Mouse (Mus musculus): ENCODE data around the gene Timm8b. TPM values are rescaled to one million over a fixed set of nuclear protein-coding genes. Genes with fewer than 3 reads are reported as not detected.
A peak's percentile ranks its signal among the peaks of the same experiment; 100 is the strongest.
"Not testable (repeated sequence)": the region's sequence is repeated elsewhere in the genome, so short reads cannot be mapped to it uniquely, and the experiment has no call there.

The Timm8b gene
- polyA plus RNA-seq, 1 experiment, result 107 TPM

- H3K4me1 ChIP-seq (ENCODE audit: control insufficient read depth, insufficient read depth, low read length), result peaks cover 7% of the 10 kb centered on the region
- TF ChIP-seq POLR2A (IDR thresholded peaks at IDR 0.05; ENCODE audit: low read depth, low read length), result no peak
- TF ChIP-seq CTCF (IDR thresholded peaks at IDR 0.05; ENCODE audit: borderline replicate concordance, insufficient read depth, low read length), result no peak
- H3K4me3 ChIP-seq (ENCODE audit: insufficient read depth, low read length), result no peak overlapping the region
- no peak overlapping the region for H3K27ac ChIP-seq (ENCODE audit: insufficient read depth, low read length)
Observed at GRCm38 (mm10) chr9:50601536-50601935, 2.2 kb upstream of the Timm8b start.

DNA sequence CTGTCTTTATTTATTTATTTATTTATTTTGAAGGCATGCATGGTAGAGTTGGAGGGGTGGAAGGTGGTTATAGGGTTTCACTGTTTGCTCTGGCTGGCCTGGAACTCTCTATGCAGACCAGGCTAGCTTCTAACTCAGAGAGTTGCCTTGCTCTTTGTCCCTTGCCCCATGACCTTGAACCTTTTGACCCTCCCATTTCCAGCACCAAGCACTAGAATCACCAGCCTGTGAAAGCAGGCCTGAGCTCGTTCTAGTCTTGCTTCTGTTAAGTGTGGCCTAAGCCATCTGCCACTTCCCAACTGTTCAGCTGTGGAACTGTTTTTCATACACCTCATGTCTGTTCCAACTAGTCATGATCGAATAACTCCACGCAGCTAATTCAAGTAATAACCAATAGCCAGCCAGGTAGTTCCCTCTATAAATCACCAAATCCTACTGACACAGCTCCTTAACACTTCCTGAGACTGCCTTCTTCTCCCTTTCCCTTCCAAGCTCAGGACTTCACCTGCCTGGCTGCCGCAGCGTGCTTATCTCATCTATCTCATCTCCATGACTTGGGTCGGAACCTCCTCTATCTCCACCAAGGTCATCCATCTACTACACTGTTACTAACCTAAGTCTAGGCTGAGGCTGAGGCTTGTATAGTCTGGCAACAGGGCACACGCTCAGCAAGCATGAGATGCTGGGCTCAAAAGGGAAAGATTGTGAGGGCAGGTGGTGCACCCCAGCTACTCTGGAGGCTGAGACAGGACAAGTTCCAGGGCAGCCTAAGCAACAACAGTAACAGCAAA, 1.5 kb upstream of the Timm8b start:
- Histone ChIP-seq H3K27ac (ENCODE audit: insufficient read depth, low read length) (no peak overlapping the region), H3K4me3 (ENCODE audit: insufficient read depth, low read length) (peak overlapping the region; percentile 90), H3K4me1 (ENCODE audit: control insufficient read depth, insufficient read depth, low read length) (peaks cover 7% of the 10 kb centered on the region)
- TF ChIP-seq CTCF (IDR thresholded peaks at IDR 0.05; ENCODE audit: borderline replicate concordance, insufficient read depth, low read length) (no peak), POLR2A (IDR thresholded peaks at IDR 0.05; ENCODE audit: low read depth, low read length) (no peak)

GRCm38 (mm10) chr9:50603998-50604324, 251 bp downstream of the Timm8b start:
- Histone ChIP-seq H3K27ac (ENCODE audit: insufficient read depth, low read length) (peak overlapping the region; percentile 70), H3K4me3 (ENCODE audit: insufficient read depth, low read length) (peak overlapping the region; percentile 90), H3K4me1 (ENCODE audit: control insufficient read depth, insufficient read depth, low read length) (peaks cover 7% of the 10 kb centered on the region)
- peak; percentile 34; the same call in 1 of the 2 replicates for TF ChIP-seq CTCF (IDR thresholded peaks at IDR 0.05; ENCODE audit: borderline replicate concordance, insufficient read depth, low read length)
- no peak for TF ChIP-seq POLR2A (IDR thresholded peaks at IDR 0.05; ENCODE audit: low read depth, low read length)

GRCm38 (mm10) chr9:50604338-50604737, 628 bp downstream of the Timm8b start:
- TF ChIP-seq POLR2A (IDR thresholded peaks at IDR 0.05; ENCODE audit: low read depth, low read length) (0 out of 2 replicates have a peak, but pooled peaks have one; percentile 6), CTCF (IDR thresholded peaks at IDR 0.05; ENCODE audit: borderline replicate concordance, insufficient read depth, low read length) (no peak)
- Histone ChIP-seq H3K4me3 (ENCODE audit: insufficient read depth, low read length) (peak overlapping the region; percentile 90), H3K4me1 (ENCODE audit: control insufficient read depth, insufficient read depth, low read length) (peaks cover 7% of the 10 kb centered on the region), H3K27ac (ENCODE audit: insufficient read depth, low read length) (peak overlapping the region; percentile 70)

DNA sequence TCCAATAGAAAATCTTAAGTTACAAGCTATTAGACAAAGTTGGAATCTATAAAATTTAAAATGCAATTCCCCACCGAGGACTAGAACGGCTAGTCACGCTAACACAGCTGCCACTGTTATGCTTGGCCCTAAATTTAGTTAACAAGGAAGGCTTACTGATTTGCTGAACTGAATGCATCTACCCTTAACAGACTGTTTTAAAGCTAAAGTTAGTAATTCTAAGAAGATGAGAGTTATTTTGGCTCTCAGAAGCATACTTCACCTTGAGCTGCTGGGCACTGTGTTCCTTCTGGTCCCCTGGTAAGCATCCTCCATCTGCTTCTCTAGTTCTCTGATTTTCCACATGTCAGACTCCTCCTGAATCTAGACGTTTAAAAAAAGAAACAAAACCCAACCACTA, 8.4 kb downstream of the Timm8b start:
- TF ChIP-seq CTCF (IDR thresholded peaks at IDR 0.05; ENCODE audit: borderline replicate concordance, insufficient read depth, low read length) (no peak), POLR2A (IDR thresholded peaks at IDR 0.05; ENCODE audit: low read depth, low read length) (no peak)
- Histone ChIP-seq H3K4me1 (ENCODE audit: control insufficient read depth, insufficient read depth, low read length) (no peaks in the 10 kb centered on the region), H3K4me3 (ENCODE audit: insufficient read depth, low read length) (no peak overlapping the region), H3K27ac (ENCODE audit: insufficient read depth, low read length) (no peak overlapping the region)

DNA sequence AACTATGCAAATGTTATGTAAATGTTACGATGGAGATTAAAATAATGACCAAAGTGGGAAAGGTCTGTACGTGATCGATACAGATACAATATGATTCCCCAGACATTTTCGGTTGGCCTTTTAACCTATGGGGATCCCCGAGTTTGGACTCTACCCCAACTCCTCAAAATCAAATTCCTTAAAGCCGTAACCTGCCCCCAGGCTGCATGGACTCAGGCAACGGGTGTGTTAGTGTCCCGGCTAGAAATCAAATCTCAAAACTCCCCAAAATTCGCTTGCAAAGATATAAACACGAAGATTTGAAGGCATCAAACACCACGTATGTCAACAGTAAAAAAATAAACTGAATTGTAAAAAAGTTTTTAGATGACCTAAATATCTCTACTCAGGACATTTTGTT, 12.5 kb downstream of the Timm8b start:
- no peak overlapping the region for H3K27ac ChIP-seq (ENCODE audit: insufficient read depth, low read length)
- H3K4me3 ChIP-seq (ENCODE audit: insufficient read depth, low read length), result peak overlapping the region; percentile 87
- TF ChIP-seq CTCF (IDR thresholded peaks at IDR 0.05; ENCODE audit: borderline replicate concordance, insufficient read depth, low read length) (no peak), POLR2A (IDR thresholded peaks at IDR 0.05; ENCODE audit: low read depth, low read length) (no peak)
- no peaks in the 10 kb centered on the region for H3K4me1 ChIP-seq (ENCODE audit: control insufficient read depth, insufficient read depth, low read length)

DNA sequence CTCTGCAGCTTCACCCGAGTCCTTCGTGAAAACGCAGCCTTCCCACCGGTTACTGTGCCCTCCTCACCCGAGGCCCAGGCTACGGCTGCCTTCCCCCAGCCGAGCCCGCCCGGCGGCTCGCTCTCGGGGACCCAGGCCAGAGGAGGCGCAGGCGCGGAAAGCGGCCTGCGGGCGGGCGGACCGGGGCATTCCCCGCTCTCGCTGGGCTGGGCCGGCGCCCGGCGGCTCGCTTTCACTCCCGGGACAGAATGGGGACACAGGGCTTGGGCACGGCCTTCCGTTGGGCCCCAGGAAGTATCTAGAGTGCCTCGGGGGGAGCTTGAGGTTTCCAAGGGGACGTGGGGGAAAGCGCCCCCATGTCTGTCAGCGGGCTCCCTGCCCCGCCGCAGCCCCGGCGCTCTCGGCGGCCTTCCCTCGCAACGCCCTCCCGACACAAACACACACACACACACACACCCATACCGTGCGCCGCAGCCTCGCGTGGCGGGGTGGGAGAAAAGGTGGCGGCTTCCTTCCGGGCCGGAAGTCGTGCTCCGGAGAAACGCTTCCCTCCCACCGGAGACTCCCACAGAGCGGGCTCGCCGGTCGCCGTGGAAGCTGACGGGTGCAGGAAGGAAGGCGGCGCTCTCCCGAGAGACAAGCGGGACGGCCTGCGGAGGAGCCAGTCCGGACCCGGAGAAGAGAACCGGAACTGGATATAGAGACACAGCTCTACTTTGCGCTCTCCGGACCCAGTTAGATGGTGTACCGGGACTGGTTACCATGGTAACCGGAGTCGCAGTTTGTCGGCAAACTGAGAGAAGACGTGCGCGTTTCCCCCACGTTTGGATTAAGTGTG, 13.3 kb downstream of the Timm8b start, which contains the start of the genes Pih1d2 and Nkapd1:
TSS of gene Pih1d2 (plus strand) at position 556 of the 838 bp plus-strand sequence.
TSS of gene Nkapd1 (minus strand) at position 699 of the 838 bp plus-strand sequence.
- peak within 1 kb of the TSS; percentile 87 for H3K4me3 ChIP-seq (ENCODE audit: insufficient read depth, low read length)
- no peaks in the 10 kb centered on the region for H3K4me1 ChIP-seq (ENCODE audit: control insufficient read depth, insufficient read depth, low read length)
- TF ChIP-seq CTCF (IDR thresholded peaks at IDR 0.05; ENCODE audit: borderline replicate concordance, insufficient read depth, low read length) (no peak), POLR2A (IDR thresholded peaks at IDR 0.05; ENCODE audit: low read depth, low read length) (peak; percentile 83)

GRCm38 (mm10) chr9:50617794-50618330, 14.2 kb downstream of the Timm8b start:
- Histone ChIP-seq H3K27ac (ENCODE audit: insufficient read depth, low read length) (no peak overlapping the region), H3K4me1 (ENCODE audit: control insufficient read depth, insufficient read depth, low read length) (no peaks in the 10 kb centered on the region), H3K4me3 (ENCODE audit: insufficient read depth, low read length) (peak overlapping the region; percentile 19; the same call in 1 of the 2 replicates)
- TF ChIP-seq CTCF (IDR thresholded peaks at IDR 0.05; ENCODE audit: borderline replicate concordance, insufficient read depth, low read length) (no peak), POLR2A (IDR thresholded peaks at IDR 0.05; ENCODE audit: low read depth, low read length) (no peak)

More for the DNA sequence above, 13.3 kb downstream of the Timm8b start, which contains the start of the genes Pih1d2 and Nkapd1:
- peak within 1 kb of the TSS; percentile 75 for H3K27ac ChIP-seq (ENCODE audit: insufficient read depth, low read length)

DNA sequence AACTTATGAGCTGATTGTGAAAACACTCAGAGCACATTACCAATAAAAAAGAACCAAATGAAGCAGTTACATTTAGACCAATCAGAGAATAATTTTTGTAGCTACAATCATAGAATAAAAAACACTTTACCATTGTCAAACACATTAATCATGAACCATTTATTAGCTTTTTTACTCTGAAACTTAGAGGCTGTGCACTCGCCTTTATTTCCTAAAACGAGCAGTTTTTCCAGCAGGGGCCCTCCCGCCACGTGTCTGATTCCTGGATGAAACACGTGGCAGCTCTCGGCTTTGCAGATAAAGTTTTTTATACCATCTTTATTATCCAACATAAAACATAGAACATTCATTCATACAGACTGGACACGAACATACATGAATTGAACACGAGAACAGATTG, 27.2 kb downstream of the Timm8b start:
- H3K27ac ChIP-seq (ENCODE audit: insufficient read depth, low read length); H3K4me1 ChIP-seq (ENCODE audit: control insufficient read depth, insufficient read depth, low read length); H3K4me3 ChIP-seq (ENCODE audit: insufficient read depth, low read length): not testable (repeated sequence)
